Mouse (Mus musculus) kidney, adult 2 months (tissue): ENCODE measurements around the gene Calm1.

Experiments used
- CTCF ChIP-seq: fragments of 200-500 bp; conservative IDR thresholded peaks from 2 replicates; pipeline ENCODE4 v1.5.1; 2011; ENCODE audit warnings: low read depth, mild to moderate bottlenecking, control low read depth, low read length, moderate library complexity, mixed read lengths; ENCODE audit not compliant: insufficient read depth, insufficient read length
- POLR2A ChIP-seq: fragments of 200-500 bp; IDR thresholded peaks from one replicate; pipeline ENCODE4 v1.6.1; 2011; ENCODE audit warnings: low read depth, low read length, control low read depth

DNA sequence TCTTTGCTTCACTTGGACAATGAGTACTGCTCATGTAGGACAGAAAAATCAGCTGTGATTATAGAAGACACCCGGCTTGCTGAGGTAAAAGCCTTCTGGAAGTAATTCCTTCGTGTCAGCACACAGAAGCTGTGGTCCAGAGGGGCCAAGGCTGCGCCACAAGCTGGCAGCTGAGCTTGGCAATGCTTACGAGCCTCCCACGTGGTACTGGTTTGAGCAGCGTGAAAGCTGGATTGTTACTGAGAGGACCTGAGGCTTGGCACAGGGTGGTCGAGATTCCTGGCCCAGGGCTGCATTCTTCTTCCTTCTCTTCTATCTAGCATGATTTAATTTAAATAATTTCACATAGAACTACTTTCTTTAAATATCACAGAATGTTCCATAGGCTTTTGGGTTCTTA, 2.4 kb upstream of the Calm1 start:
- TF ChIP-seq POLR2A (no peak), CTCF (no peak)
